Mouse (Mus musculus) hindbrain, embryonic 10.5 days (tissue): ENCODE results near the gene Lsamp. TPM values are rescaled to one million over a fixed set of nuclear protein-coding genes. Genes with fewer than 3 reads are reported as not detected.

Experiments used
- DNase-seq: peaks from one replicate; pipeline ENCODE4 v3.0.0-alpha.2; 2017; ENCODE audit warnings: low spot score
- H3K27ac ChIP-seq: fragments of 300-500 bp; sonication (generic); 2 replicates; pipeline ENCODE4 v1.5.1; 2016; ENCODE audit warnings: mild to moderate bottlenecking, moderate library complexity
- H3K27me3 ChIP-seq: fragments of 300-500 bp; sonication (generic); 2 replicates; pipeline ENCODE4 v1.6.1; 2016; ENCODE audit warnings: mild to moderate bottlenecking; ENCODE audit not compliant: poor library complexity, insufficient read depth, severe bottlenecking
- H3K36me3 ChIP-seq: fragments of 300-500 bp; sonication (generic); 2 replicates; pipeline ENCODE4 v1.6.1; 2016; ENCODE audit warnings: mild to moderate bottlenecking, moderate library complexity
- H3K4me1 ChIP-seq: fragments of 300-500 bp; sonication (generic); replicated peaks from 2 replicates; pipeline ENCODE4 v1.6.1; 2016; ENCODE audit warnings: mild to moderate bottlenecking
- H3K4me3 ChIP-seq: fragments of 300-500 bp; sonication (generic); 2 replicates; pipeline ENCODE4 v1.5.1; 2016; ENCODE audit warnings: mild to moderate bottlenecking, moderate library complexity
- H3K9me3 ChIP-seq: fragments of 300-500 bp; sonication (generic); 2 replicates; pipeline ENCODE4 v1.6.1; 2016; ENCODE audit warnings: mild to moderate bottlenecking, moderate library complexity
- WGBS: fragments of 180-500 bp; shearing (Covaris S2); methylation state at CpG from one replicate; pipeline ENCODE4 v1.1.7; 2016; 5-methylcytosine and 5-hydroxymethylcytosine counted together
- polyA plus RNA-seq: library from polyadenylated mRNA; unstranded; fragments of >200 nt; fragmentation: Nextera tagmentation; extraction: Ambion mirVana; gene quantifications from 2 replicates; pipeline ENCODE4 v1.2.1, GENCODE M21; 2016

Lsamp gene
- polyA plus RNA-seq, 1 experiment from 2014 or later, result 17.2 TPM

- Histone ChIP-seq H3K4me1 (no peaks in the 10 kb centered on the region), H3K4me3 (no peak overlapping the region), H3K9me3 (no peaks in the 10 kb centered on the region), H3K27ac (no peak overlapping the region), H3K27me3 (no peaks in the 10 kb centered on the region), H3K36me3 (no peaks in the 10 kb centered on the region)
- DNase-seq, result no peak
- WGBS, result 86% methylated on average over 1 of the region's 1 CpGs
Observed at GRCm38 (mm10) chr16:40960586-40960985, 976.4 kb downstream of the Lsamp start.

- H3K4me3 ChIP-seq, result peak overlapping the region; percentile 45
- H3K27me3 ChIP-seq, result no peaks in the 10 kb centered on the region
- peak overlapping the region; percentile 50 for H3K27ac ChIP-seq
- peaks cover 7% of the 10 kb centered on the region; the same call in 1 of the 2 replicates for H3K4me1 ChIP-seq
- WGBS, result 20% methylated on average over 17 of the region's 17 CpGs
- H3K9me3 ChIP-seq, result no peaks in the 10 kb centered on the region
- peak; percentile 80 for DNase-seq
- no peaks in the 10 kb centered on the region for H3K36me3 ChIP-seq
Observed at GRCm38 (mm10) chr16:40968088-40968860, 984.1 kb downstream of the Lsamp start.

GRCm38 (mm10) chr16:40971382-40971781, 987.2 kb downstream of the Lsamp start:
- Histone ChIP-seq H3K4me1 (peaks cover 7% of the 10 kb centered on the region; the same call in 1 of the 2 replicates), H3K27me3 (no peaks in the 10 kb centered on the region), H3K4me3 (no peak overlapping the region), H3K27ac (no peak overlapping the region), H3K36me3 (no peaks in the 10 kb centered on the region), H3K9me3 (no peaks in the 10 kb centered on the region)
- WGBS, result 82% methylated on average over 3 of the region's 3 CpGs
- no peak for DNase-seq

GRCm38 (mm10) chr16:40974084-40974483, 989.9 kb downstream of the Lsamp start:
- no peak overlapping the region for H3K4me3 ChIP-seq
- H3K27me3 ChIP-seq, result no peaks in the 10 kb centered on the region
- no peak overlapping the region for H3K27ac ChIP-seq
- no peaks in the 10 kb centered on the region for H3K36me3 ChIP-seq
- WGBS, result 71% methylated on average over 2 of the region's 2 CpGs
- H3K4me1 ChIP-seq, result no peaks in the 10 kb centered on the region
- no peaks in the 10 kb centered on the region for H3K9me3 ChIP-seq
- no peak for DNase-seq

GRCm38 (mm10) chr16:40983026-40983425, 998.9 kb downstream of the Lsamp start:
- Histone ChIP-seq H3K4me1 (no peaks in the 10 kb centered on the region), H3K36me3 (no peaks in the 10 kb centered on the region), H3K4me3 (no peak overlapping the region), H3K9me3 (no peaks in the 10 kb centered on the region), H3K27ac (no peak overlapping the region), H3K27me3 (no peaks in the 10 kb centered on the region)
- no peak for DNase-seq
- 67% methylated on average over 3 of the region's 3 CpGs for WGBS

- DNase-seq, result peak; percentile 3
Observed at GRCm38 (mm10) chr16:41007569-41007968, 1023.4 kb downstream of the Lsamp start.

GRCm38 (mm10) chr16:41034746-41035145, 1050.6 kb downstream of the Lsamp start:
- Histone ChIP-seq H3K4me1 (no peaks in the 10 kb centered on the region), H3K27me3 (no peaks in the 10 kb centered on the region), H3K9me3 (no peaks in the 10 kb centered on the region), H3K27ac (no peak overlapping the region), H3K4me3 (no peak overlapping the region), H3K36me3 (no peaks in the 10 kb centered on the region)
- no peak for DNase-seq

More at GRCm38 (mm10) chr16:41007569-41007968, 1023.4 kb downstream of the Lsamp start:
- no peak overlapping the region for H3K4me3 ChIP-seq
- H3K4me1 ChIP-seq, result no peaks in the 10 kb centered on the region
- H3K27ac ChIP-seq, result no peak overlapping the region
- 75% methylated on average over 5 of the region's 5 CpGs for WGBS
- H3K27me3 ChIP-seq, result no peaks in the 10 kb centered on the region
- no peaks in the 10 kb centered on the region for H3K9me3 ChIP-seq
- no peaks in the 10 kb centered on the region for H3K36me3 ChIP-seq

GRCm38 (mm10) chr16:41041686-41042085, 1057.5 kb downstream of the Lsamp start:
- H3K4me3 ChIP-seq, result no peak overlapping the region
- no peaks in the 10 kb centered on the region for H3K27me3 ChIP-seq
- DNase-seq, result no peak
- no peaks in the 10 kb centered on the region for H3K36me3 ChIP-seq
- H3K9me3 ChIP-seq, result no peaks in the 10 kb centered on the region
- H3K4me1 ChIP-seq, result no peaks in the 10 kb centered on the region
- no peak overlapping the region for H3K27ac ChIP-seq
- WGBS, result 68% methylated on average over 2 of the region's 2 CpGs

GRCm38 (mm10) chr16:41063270-41063857, 1079.2 kb downstream of the Lsamp start:
- 80% methylated on average over 7 of the region's 7 CpGs for WGBS
- no peaks in the 10 kb centered on the region for H3K9me3 ChIP-seq

GRCm38 (mm10) chr16:41073470-41073869, 1089.3 kb downstream of the Lsamp start:
- Histone ChIP-seq H3K36me3 (no peaks in the 10 kb centered on the region), H3K27ac (no peak overlapping the region), H3K9me3 (no peaks in the 10 kb centered on the region), H3K4me3 (no peak overlapping the region), H3K27me3 (no peaks in the 10 kb centered on the region), H3K4me1 (no peaks in the 10 kb centered on the region)
- WGBS, result 88% methylated on average over 2 of the region's 2 CpGs
- no peak for DNase-seq

More at GRCm38 (mm10) chr16:41063270-41063857, 1079.2 kb downstream of the Lsamp start:
- Histone ChIP-seq H3K27ac (no peak overlapping the region), H3K4me1 (0 out of 2 replicates have a peak, but pooled peaks cover 8% of the 10 kb centered on the region), H3K27me3 (no peaks in the 10 kb centered on the region), H3K36me3 (no peaks in the 10 kb centered on the region), H3K4me3 (no peak overlapping the region)
- no peak for DNase-seq

- Histone ChIP-seq H3K27ac (no peak overlapping the region), H3K27me3 (no peaks in the 10 kb centered on the region), H3K4me1 (no peaks in the 10 kb centered on the region), H3K36me3 (no peaks in the 10 kb centered on the region), H3K9me3 (no peaks in the 10 kb centered on the region), H3K4me3 (no peak overlapping the region)
- 87% methylated on average over 2 of the region's 2 CpGs for WGBS
- no peak for DNase-seq
Observed at GRCm38 (mm10) chr16:41088648-41089047, 1104.5 kb downstream of the Lsamp start.

GRCm38 (mm10) chr16:41090092-41090491, 1105.9 kb downstream of the Lsamp start:
- WGBS, result 58% methylated on average over 2 of the region's 2 CpGs
- no peaks in the 10 kb centered on the region for H3K4me1 ChIP-seq
- no peak overlapping the region for H3K4me3 ChIP-seq
- DNase-seq, result no peak
- H3K9me3 ChIP-seq, result no peaks in the 10 kb centered on the region
- no peaks in the 10 kb centered on the region for H3K27me3 ChIP-seq
- H3K36me3 ChIP-seq, result no peaks in the 10 kb centered on the region
- no peak overlapping the region for H3K27ac ChIP-seq

GRCm38 (mm10) chr16:41091259-41091658, 1107.1 kb downstream of the Lsamp start:
- no peak for DNase-seq

More at GRCm38 (mm10) chr16:41091259-41091658, 1107.1 kb downstream of the Lsamp start:
- Histone ChIP-seq H3K36me3 (no peaks in the 10 kb centered on the region), H3K4me1 (no peaks in the 10 kb centered on the region), H3K9me3 (no peaks in the 10 kb centered on the region), H3K27ac (no peak overlapping the region), H3K27me3 (no peaks in the 10 kb centered on the region), H3K4me3 (no peak overlapping the region)
